Mouse (Mus musculus) forebrain, embryonic 14.5 days (tissue): ENCODE data around the gene Capn1. TPM values are rescaled to one million over a fixed set of nuclear protein-coding genes. Genes with fewer than 3 reads are reported as not detected.
A peak's percentile ranks its signal among the peaks of the same experiment; 100 is the strongest.

Experiments
- ATAC-seq: fragments of 200-750 bp; cut with Nextera tagmentation; 2 replicates; pipeline ENCODE4 v1.8.0; 2017; ENCODE audit warnings: mild to moderate bottlenecking, moderate library complexity
- DNase-seq: peaks from one replicate; pipeline ENCODE4 v3.0.0-alpha.2; 2015; ENCODE audit warnings: low spot score
- H3K27ac ChIP-seq: fragments of 300-500 bp; sonication (generic); 2 replicates; pipeline ENCODE4 v1.5.1; 2014; ENCODE audit warnings: low read depth, mild to moderate bottlenecking, control low read depth, low read length, moderate library complexity
- H3K27me3 ChIP-seq: fragments of 300-500 bp; sonication (generic); replicated peaks from 2 replicates; pipeline ENCODE4 v1.6.1; 2014; ENCODE audit warnings: low read length, control low read depth, mixed read lengths; ENCODE audit not compliant: control insufficient read depth, insufficient read depth
- H3K36me3 ChIP-seq: fragments of 300-500 bp; sonication (generic); 2 replicates; pipeline ENCODE4 v1.6.1; 2014; ENCODE audit warnings: low read length, control low read depth; ENCODE audit not compliant: control insufficient read depth, insufficient read depth
- H3K4me1 ChIP-seq: fragments of 300-500 bp; sonication (generic); 2 replicates; pipeline ENCODE4 v1.6.1; 2014; ENCODE audit warnings: antibody characterized with exemption, low read length, control low read depth; ENCODE audit not compliant: control insufficient read depth, insufficient read depth
- H3K4me2 ChIP-seq: fragments of 300-500 bp; sonication (generic); 2 replicates; pipeline ENCODE4 v1.6.1; 2014; ENCODE audit warnings: mild to moderate bottlenecking, control low read depth, low read length
- H3K4me3 ChIP-seq: fragments of 300-500 bp; sonication (generic); 2 replicates; pipeline ENCODE4 v1.5.1; 2014; ENCODE audit warnings: low read depth, low read length, control low read depth
- H3K9ac ChIP-seq: fragments of 300-500 bp; sonication (generic); 2 replicates; pipeline ENCODE4 v1.6.1; 2014; ENCODE audit warnings: mild to moderate bottlenecking, low read length, control low read depth, moderate library complexity
- H3K9me3 ChIP-seq: fragments of 300-500 bp; sonication (generic); replicated peaks from 2 replicates; pipeline ENCODE4 v1.6.1; 2016; ENCODE audit warnings: low read length, control low read depth, mixed read lengths; ENCODE audit not compliant: control insufficient read depth
- WGBS: fragments of 180-500 bp; shearing (Covaris S2); extraction: QIAGEN DNeasy Blood & Tissue Kit; methylation state at CpG from one replicate; pipeline ENCODE4 v1.1.7; 2014; 5-methylcytosine and 5-hydroxymethylcytosine counted together
- polyA plus RNA-seq: library from polyadenylated mRNA; unstranded; fragments of >200 nt; fragmentation: Nextera tagmentation; extraction: Ambion mirVana; gene quantifications from 2 replicates; pipeline ENCODE4 v1.2.1, GENCODE M21; 2014

Gene Capn1
- polyA plus RNA-seq, 1 experiment from 2014 or later: 2.4 TPM

- H3K27me3 ChIP-seq: no peaks in the 10 kb centered on the region
- no peaks in the 10 kb centered on the region for H3K9me3 ChIP-seq
- DNase-seq (no peak), ATAC-seq (no peak)
- peak overlapping the region; percentile 70 for H3K9ac ChIP-seq
- peak overlapping the region; percentile 81 for H3K4me2 ChIP-seq
- H3K36me3 ChIP-seq: peaks cover 56% of the 10 kb centered on the region
- H3K4me3 ChIP-seq: peak overlapping the region; percentile 59
- no peak overlapping the region for H3K27ac ChIP-seq
- H3K4me1 ChIP-seq: peaks cover 14% of the 10 kb centered on the region
- 40% methylated on average over 4 of the region's 4 CpGs for WGBS
These were observed 41.0 kb upstream of the Capn1 start for GRCm38 (mm10) chr19:6056696-6057095.

- DNase-seq (no peak), ATAC-seq (no peak)
- no peak overlapping the region for H3K4me3 ChIP-seq
- H3K9me3 ChIP-seq: no peaks in the 10 kb centered on the region
- no peak overlapping the region for H3K27ac ChIP-seq
- WGBS: 87% methylated on average over 5 of the region's 5 CpGs
- peaks cover 14% of the 10 kb centered on the region for H3K4me1 ChIP-seq
- peaks cover 70% of the 10 kb centered on the region for H3K36me3 ChIP-seq
- H3K27me3 ChIP-seq: no peaks in the 10 kb centered on the region
- no peak overlapping the region for H3K9ac ChIP-seq
- H3K4me2 ChIP-seq: no peak overlapping the region
These were observed 38.6 kb upstream of the Capn1 start for GRCm38 (mm10) chr19:6054296-6054695.

- no peak overlapping the region for H3K4me2 ChIP-seq
- H3K27ac ChIP-seq: no peak overlapping the region
- H3K36me3 ChIP-seq: peaks cover 78% of the 10 kb centered on the region
- no peak overlapping the region for H3K4me3 ChIP-seq
- no peaks in the 10 kb centered on the region for H3K27me3 ChIP-seq
- H3K9me3 ChIP-seq: no peaks in the 10 kb centered on the region
- peaks cover 16% of the 10 kb centered on the region for H3K4me1 ChIP-seq
- DNase-seq (no peak), ATAC-seq (no peak)
- no peak overlapping the region for H3K9ac ChIP-seq
- WGBS: 86% methylated on average over 7 of the region's 7 CpGs
These were observed 36.8 kb upstream of the Capn1 start for GRCm38 (mm10) chr19:6052516-6052915.

- Histone ChIP-seq H3K27ac (no peak overlapping the region), H3K9me3 (no peaks in the 10 kb centered on the region), H3K36me3 (peaks cover 58% of the 10 kb centered on the region), H3K9ac (no peak overlapping the region), H3K27me3 (no peaks in the 10 kb centered on the region), H3K4me2 (no peak overlapping the region), H3K4me3 (no peak overlapping the region), H3K4me1 (peaks cover 15% of the 10 kb centered on the region)
- ATAC-seq: no peak
- no peak for DNase-seq
- WGBS: 95% methylated on average over 11 of the region's 11 CpGs
These were observed 33.1 kb upstream of the Capn1 start for GRCm38 (mm10) chr19:6048681-6049410.

GRCm38 (mm10) chr19:6047899-6048166 is 32.1 kb upstream of the Capn1 start:
- Histone ChIP-seq H3K27ac (no peak overlapping the region), H3K4me3 (peak overlapping the region; percentile 96), H3K4me1 (peaks cover 15% of the 10 kb centered on the region), H3K27me3 (no peaks in the 10 kb centered on the region), H3K9ac (peak overlapping the region; percentile 84), H3K9me3 (no peaks in the 10 kb centered on the region), H3K36me3 (peaks cover 48% of the 10 kb centered on the region), H3K4me2 (peak overlapping the region; percentile 90)
- ATAC-seq: no peak
- 91% methylated on average over 8 of the region's 8 CpGs for WGBS
- DNase-seq: no peak

GRCm38 (mm10) chr19:6047154-6047898 is 31.6 kb upstream of the Capn1 start:
- Histone ChIP-seq H3K4me3 (peak overlapping the region; percentile 96), H3K4me1 (peaks cover 15% of the 10 kb centered on the region), H3K36me3 (peaks cover 43% of the 10 kb centered on the region), H3K9me3 (no peaks in the 10 kb centered on the region), H3K9ac (peak overlapping the region; percentile 84), H3K27ac (peak overlapping the region; percentile 99), H3K27me3 (no peaks in the 10 kb centered on the region), H3K4me2 (peak overlapping the region; percentile 90)
- WGBS: 2% methylated on average over 42 of the region's 44 CpGs
- peak; percentile 16 for ATAC-seq
- no peak for DNase-seq

GRCm38 (mm10) chr19:6046294-6047153 is 30.8 kb upstream of the Capn1 start, which contains the start of gene Syvn1:
Gene Syvn1, plus strand, starts transcription at chr19:6046576.
- Histone ChIP-seq H3K36me3 (peaks cover 35% of the 10 kb centered on the region), H3K27me3 (no peaks in the 10 kb centered on the region), H3K4me3 (peak within 1 kb of the TSS; percentile 96), H3K9me3 (no peaks in the 10 kb centered on the region), H3K27ac (peak within 1 kb of the TSS; percentile 99), H3K4me1 (peaks cover 15% of the 10 kb centered on the region), H3K9ac (peak within 1 kb of the TSS; percentile 84), H3K4me2 (peak within 1 kb of the TSS; percentile 90)
- peak; percentile 98 for DNase-seq
- peak; percentile 94 for ATAC-seq
- under 1% methylated on average over 65 of the region's 65 CpGs for WGBS

GRCm38 (mm10) chr19:6045366-6046293 is 29.9 kb upstream of the Capn1 start:
- WGBS: 23% methylated on average over 20 of the region's 20 CpGs
- peak; percentile 75 for DNase-seq
- Histone ChIP-seq H3K4me1 (peaks cover 15% of the 10 kb centered on the region), H3K9ac (peak overlapping the region; percentile 84), H3K36me3 (peaks cover 26% of the 10 kb centered on the region), H3K4me3 (peak overlapping the region; percentile 96), H3K27me3 (no peaks in the 10 kb centered on the region), H3K27ac (peak overlapping the region; percentile 99), H3K9me3 (no peaks in the 10 kb centered on the region), H3K4me2 (peak overlapping the region; percentile 90)
- ATAC-seq: peak; percentile 35
